Mouse (Mus musculus): ENCODE results near the gene Iqck.

The Iqck gene

DNA sequence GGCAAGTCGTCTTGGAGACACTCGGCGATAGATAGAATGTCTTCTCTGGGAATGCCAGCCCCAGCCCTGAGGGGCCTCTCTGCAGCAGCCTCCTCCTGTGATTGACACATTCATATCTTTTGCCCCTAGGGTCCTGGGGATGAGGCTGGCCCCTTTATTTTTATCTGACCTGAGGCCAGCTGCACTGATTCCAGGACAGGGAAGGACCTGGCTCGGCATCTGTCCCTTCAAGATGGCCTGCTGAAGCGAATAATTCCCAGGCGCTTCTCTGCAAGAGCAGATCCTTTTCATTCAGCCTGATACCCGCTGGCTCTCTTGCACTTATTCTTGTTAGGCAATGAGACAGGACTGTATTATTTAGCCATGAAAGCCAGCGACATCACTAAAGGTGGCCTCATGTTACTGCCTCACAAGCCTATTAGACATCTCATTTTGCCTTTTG, 56.5 kb downstream of the Iqck start:
- WGBS = 74% methylated on average over 8 of the region's 8 CpGs

DNA sequence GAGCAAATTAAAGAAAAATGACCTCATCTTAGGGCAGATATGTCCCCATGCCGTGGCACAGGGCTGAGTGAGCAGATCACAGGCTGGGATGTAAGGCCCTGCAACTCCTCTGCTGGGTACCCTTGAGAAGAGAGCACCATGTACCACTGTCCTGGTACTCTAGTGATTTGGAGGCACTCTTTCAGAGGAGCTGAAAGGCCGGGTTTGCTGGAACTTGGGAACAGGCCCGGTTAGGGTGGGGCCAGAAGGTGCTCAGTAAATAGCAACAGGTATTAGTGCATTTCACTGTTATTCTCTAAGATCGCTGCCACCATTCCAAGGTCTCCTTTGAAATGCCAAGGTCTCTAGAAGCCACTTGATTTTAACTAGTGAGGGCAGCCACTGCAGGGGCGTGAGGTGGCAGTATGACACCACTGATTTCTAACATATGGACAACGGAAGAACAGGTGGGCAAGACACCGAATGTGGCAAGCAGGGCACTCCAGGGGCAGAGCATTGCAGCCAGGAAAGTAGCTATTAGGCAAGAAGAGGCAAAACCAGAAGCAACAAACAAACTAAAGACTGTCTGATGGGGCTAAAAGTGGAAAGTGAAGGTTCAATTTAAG, 59.1 kb downstream of the Iqck start:
- 89% methylated on average over 7 of the region's 7 CpGs for WGBS

DNA sequence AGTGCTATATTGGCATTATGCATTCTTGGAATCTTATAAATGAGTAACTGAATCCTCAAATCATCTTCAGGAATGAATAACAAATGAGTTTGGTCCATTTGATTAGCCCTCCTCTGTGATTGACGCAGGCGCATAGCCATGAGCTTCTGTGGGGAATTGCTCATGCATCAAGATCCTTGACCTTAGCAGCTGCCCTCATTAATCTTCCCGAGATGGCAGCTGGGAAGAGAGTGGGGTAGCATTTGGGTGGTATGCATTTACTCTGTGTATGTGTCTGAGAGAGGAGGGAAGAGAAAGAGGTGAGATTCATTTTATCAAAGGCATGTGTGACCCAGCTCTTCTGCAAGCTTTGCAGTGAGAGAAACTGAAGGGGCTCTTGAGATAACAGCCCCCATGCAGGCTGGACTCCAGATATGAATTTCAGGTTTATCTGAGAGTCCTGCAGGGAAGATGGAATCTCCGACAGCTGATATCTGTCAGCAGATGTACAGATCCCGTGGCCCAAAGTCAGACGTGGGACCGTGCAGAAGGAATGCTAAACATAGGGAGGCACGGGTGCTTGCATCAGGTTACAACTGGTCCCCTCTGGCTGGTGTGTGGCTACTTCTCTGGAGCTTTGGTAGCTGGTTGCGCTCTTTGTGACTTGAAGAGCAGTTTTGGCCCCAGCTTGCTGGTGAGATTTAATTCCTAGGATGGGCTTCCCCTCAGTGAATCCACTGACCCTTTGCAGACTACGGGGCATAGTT, 63.9 kb downstream of the Iqck start:
- 90% methylated on average over 10 of the region's 10 CpGs for WGBS

DNA sequence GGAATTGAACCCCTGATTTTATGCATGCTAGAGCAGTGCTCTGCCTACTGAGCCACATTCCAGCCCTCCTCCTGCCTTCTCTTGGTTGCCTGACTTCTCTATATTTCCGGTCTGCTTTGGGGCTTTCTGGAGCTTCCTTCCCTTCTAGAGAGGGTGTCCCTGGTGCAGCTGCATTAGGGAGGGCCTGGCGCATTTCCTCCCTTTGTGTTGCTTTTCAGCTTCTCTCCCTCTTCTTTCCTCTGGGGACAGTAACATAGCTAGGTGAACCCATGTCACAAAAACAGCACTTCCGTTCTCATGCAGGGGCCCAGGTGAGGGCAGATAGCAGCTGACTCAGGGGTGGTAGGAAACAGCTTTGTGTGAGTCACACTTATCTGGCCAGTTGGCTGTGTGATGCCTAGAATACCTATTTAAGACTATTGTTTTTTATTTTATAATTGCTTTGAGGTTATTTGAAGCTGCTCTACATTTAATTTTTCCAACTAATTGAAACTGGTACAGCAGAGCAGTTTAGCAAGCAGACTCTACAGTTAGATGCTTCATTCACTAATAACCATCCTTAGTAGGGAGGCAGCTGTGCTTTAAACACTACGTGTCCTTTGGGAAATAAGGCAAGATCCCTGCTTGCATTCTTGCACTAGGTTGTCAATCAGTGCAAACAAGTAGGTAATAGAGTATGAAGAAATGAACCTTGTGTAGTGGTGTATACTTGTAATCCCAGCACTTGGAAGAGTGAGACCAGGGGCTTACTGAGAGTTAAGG, 67.1 kb downstream of the Iqck start:
- WGBS = 72% methylated on average over 4 of the region's 4 CpGs

DNA sequence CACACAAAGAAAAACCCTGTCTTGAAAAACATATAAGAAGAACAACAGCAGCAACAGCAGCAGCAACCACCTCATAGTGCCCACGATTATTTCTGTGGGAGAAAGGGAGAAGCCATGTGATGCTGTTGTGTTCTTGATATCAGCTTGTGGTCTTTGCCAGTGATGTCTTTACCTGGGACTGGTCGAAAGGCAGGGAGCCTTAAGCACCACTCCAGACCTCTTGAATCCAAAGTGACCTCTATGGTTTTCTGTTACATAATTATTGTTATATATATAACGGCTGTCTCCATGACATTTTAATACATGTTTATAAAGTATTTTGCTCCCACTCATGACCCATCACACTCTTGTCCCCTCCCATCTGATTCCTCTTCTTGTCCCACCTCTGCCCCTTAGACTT, 70.0 kb downstream of the Iqck start:
- WGBS = 84% methylated on average over 3 of the region's 3 CpGs

DNA sequence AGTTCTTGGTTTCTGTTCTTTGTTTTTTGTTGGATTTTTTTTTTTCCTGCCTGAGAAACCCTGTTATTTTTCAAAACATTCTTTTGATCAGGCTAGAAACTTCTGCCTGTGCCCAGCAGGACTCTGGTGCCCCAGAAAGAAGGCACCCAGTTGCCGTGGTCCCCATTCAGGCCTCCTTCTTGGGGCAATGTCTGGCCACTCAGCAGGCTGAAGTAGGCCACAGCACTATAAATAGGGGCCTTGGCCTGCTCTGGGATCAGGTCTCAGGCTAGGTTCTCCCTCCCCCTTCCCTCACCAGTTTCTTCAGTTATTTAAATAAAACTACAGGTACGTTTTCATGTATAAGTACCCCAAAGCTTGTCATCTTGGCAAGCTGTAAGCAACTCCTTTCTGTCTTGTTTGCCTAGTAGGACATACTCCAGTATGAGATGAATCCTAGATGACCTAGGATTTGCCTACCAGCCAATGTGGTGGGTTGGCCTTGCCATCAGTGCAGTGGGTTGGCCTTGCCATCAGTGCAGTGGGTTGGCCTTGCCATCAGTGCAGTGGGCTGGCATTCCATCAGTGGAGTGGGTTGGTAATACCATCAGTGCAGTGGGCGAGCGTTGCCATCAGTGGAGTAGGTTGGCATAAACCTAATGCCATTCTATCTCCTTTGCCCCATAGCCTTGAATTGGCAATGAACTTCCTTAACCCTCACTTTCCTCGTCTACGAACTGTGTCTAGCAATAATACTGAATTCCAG, 71.1 kb downstream of the Iqck start:
- WGBS = 83% methylated on average over 6 of the region's 6 CpGs

DNA sequence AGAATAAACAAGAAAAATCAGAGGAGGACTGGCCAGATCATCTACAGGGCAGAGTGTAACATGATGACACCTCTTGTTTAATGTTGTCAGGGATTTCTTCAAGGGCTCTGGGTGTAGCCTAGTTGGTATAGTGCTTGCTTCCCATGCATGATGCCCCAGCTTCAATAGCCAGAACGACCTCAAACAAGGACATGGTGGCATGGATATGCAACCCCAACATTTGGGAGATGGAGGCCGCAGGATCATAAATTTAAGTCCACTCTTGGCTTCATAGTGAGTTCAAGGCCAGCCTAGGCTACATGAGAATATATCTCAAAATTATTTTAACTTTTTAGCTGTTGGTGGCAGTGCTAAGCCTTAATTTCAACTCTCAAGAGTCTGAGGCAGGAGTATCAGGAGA, 71.7 kb downstream of the Iqck start:
- 93% methylated on average over 2 of the region's 2 CpGs for WGBS

DNA sequence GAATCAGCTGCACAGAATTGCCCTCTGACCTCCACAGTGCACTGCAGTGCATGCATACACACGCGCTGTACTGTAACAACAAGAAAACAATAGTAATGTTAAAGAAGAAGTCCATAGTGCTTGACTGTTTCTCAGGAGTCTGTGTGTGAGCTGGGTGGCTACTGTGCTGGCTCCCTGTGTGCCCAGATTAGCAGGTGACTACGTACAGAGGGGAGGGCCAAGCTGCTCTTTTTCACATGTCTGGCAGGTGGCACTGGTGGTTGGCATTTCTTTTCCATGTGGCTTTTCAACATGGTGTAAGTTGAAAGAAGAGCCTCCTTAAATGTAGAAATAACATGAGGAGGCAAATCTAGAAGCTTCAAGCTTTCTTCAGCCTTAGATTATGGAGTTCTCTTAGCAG, 72.8 kb downstream of the Iqck start:
- WGBS = 85% methylated on average over 3 of the region's 3 CpGs

DNA sequence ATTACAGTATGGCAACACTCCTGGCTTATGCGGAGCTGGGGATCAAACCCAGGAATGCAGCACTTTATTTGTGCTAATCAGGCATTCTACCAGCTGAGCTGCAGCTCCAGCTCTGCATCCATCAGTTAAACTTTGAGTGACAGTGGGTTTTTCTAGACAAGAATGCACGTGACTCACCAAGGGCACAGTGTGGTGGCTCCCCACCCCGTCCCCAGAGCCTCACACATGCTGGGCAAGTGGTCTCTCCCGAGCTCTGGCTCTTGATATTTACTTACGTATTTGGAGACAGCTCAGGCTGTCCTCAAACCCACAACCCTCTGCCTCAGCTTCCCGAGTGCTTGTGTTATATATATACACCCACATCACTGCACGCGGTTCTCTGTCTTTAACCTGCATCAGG, 73.4 kb downstream of the Iqck start:
- WGBS = 81% methylated on average over 8 of the region's 8 CpGs

DNA sequence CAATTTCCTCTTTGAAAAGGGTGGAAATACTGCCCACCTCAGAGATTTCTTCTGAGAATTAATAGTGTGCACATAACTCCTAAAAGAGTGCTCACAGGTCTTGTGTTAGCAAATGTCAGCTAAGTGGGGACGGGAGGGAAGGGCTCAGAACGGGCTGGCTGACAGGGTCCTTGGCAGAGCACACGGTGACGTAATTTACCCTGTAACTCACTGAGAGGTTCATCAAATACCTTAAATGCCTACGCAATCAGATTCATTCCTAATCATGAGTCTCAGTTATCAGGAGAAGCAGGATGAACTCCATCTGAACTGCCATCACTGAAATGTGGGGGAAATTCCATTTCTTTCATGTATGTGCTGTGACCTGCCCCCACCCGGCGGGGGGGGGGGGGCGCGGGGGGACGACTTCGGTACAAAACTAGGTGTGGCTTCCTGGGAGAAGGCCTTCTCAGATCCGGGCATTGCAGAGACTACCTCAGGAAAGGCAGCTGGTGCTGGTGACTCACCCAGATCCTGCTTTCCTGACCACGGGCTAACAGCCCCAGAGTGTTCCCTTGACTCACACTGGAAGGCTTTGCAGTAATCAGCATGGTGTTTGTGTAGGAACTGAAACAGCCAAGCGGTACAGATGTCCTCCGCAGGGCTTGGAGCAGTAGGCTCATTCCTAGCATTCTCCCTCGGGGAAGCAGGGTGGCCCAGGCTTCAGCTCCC, 74.2 kb downstream of the Iqck start:
- 33% methylated on average over 16 of the region's 16 CpGs for WGBS

DNA sequence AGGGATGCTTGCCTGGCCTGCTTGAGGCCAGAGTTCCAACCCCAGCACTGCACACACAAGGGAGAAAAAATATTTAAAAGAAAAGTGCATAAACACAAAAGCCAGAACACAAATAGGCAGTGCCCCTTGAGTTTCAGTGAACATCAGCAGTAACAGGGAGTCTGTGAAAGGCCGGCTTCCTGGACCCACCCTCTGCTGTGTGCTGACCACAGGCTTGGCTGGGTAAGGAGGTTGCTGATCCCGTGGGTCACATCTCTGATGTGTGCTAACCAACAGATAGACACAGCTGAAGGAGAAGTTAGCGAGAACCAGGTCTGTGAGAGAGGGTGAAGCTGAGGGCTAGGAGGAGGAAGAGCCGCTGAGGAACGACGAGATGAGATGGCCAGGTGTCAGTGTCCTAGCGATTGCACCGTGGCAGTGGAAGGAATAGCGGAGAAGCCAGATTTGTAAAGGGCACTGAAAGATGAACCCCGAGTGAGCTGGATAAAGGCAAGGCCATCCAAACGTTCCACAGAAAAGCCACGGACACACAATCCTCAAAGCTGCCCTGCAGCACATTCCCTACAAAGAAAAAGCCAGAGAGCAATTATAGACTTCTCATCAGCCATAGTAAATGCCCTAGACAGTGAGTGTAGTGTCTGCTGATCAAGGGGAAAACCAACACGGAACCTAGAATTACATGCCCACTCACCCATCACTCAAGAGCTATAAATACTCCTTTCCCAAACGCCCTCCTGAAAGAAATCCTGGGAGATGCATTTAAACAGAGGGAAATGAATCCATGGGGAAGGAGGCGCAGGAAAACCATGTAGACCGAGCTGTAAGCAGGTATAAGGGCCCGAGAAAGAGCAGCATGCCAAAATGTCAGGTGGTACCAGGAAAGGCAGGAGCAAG, 76.2 kb downstream of the Iqck start:
- 76% methylated on average over 17 of the region's 17 CpGs for WGBS

DNA sequence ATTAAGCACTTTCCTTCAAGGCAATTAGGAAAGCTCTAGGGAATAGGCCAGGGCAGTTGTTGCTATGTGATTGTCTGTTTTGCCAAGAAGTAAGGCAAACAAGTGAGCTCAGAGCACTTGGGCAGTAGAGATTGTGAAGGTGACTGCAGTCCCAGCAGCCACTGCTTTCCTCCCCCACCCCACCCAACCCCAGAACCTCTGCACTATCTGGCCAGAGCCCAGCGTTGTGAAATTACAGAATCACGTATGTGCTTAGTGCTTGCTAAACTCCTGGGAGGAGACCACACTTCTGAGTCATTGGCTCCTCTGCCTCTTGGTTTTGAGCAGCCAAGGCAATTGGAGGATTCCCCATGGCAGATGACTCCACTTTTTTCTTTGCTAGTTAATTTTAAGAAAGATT, 79.8 kb downstream of the Iqck start:
- WGBS = 55% methylated on average over 2 of the region's 2 CpGs

DNA sequence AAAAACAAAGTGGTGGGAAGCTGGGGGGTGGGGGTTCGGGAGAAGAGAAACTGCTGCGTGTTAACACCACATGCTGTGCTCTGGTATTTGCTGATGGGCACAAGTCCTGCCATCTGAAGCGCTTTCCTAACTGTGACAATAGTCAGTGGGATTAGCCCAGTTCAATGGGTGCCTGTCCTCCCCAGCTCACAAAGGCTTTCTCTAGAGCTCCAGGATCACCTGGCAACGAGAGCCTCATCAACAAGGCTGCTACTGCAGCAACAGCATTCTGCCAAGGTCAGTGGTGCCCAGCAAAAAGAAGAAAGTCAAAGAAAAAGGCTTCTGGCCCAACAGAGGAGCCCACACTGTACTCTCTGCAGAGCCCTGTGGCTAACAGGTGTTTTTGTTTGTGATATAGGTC, 81.3 kb downstream of the Iqck start:
- WGBS = 41% methylated on average over 4 of the region's 4 CpGs

DNA sequence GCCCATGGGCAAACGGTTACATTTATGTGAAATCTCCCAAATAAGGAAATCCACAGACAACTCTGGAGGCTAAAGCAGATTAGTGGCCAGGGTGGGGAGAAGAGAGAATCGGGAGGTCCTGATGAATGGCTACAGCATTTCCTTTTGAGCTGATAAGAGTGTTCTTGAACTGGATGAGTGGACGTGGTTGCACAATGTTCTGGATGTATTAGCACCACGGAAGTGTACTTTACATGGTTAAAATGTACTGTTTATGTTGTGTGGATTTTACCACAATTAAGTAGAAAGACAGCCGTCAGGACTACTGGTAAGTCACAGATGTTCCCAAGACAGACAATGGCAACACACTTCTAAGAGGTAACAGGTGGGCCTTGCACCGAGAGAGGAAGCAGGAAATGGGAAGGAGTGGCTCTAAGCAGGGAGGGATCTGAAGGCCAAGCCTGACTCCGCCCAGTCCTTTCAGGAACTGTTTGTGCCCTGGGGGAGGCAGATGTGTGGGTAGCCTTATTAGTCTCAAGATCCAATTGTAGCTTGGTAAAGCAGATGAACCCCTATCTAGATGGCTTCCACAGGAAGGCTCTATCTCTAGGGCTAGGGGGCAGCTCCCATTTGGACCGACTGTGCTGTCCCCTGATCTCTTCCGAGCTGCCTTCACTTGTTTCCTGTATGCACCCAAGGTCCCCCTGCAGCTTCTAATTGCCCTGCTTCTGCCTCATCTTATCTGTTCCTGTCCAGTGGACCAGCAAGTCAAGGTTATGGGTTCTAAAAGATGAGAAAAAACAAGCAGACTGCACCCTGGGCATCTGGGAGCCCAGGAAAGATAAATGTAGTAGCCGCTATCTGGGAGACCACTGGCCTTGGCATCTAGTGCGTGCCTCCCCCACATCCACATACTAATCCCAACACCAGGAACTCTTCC, 82.2 kb downstream of the Iqck start:
- 84% methylated on average over 11 of the region's 11 CpGs for WGBS

DNA sequence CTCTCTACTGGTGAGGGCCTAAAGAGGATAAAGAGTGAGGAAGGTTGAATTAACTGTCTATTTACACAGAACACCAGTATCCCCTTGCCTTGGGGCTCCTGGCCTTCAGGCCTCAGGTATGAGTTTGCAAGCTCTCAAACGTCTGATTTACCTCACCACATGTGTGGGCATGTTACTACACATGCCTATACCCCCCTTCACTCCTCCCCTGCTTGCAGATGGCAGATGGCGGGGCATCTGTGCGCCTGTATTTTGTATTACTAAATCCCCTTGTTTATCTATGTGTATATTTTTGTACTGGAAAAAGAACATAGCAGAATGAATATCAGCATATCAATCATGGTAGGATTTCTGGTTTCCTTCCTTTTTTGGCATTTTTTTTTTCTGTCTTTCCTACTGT, 86.7 kb downstream of the Iqck start:
- 74% methylated on average over 3 of the region's 3 CpGs for WGBS

DNA sequence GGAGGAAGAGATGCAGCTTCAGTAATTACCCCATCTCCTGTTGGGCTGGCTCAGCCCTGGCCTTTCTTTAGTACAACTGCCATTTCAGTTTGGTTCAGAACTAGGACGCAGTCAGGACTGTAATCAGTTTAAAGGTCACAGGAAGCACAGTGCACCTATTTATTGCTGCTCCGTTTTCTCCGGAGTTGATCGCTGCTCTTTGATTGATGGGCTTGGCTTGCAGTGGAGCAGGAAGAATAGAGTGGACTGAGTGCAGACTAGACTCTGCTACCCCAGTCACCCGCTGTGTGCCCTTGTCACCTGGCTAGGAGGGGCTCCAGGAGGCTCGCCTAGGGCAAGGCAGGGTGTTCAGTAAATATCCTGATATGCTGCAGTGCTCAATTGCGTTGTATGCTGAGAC, 87.6 kb downstream of the Iqck start:
- 70% methylated on average over 7 of the region's 7 CpGs for WGBS

DNA sequence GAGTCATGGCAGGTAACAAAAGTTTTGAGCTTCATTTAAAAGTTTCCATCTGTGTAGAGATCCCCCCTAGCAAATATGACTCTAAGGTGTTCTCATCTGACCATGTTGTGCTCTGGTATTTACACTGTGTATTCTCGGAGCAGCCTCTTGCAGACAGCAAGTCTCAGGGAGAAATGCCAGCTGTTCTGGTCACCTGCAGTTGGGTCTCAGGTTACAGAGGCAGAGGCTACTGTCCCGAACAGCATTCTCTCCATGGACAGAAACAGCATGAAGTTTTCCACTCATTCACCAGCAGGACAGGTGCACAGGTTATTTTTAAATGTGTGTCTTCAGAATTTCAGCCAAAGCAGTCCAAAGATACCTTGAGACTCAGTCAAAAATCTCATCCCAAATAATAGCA, 89.3 kb downstream of the Iqck start:
- WGBS = 70% methylated on average over 2 of the region's 2 CpGs

DNA sequence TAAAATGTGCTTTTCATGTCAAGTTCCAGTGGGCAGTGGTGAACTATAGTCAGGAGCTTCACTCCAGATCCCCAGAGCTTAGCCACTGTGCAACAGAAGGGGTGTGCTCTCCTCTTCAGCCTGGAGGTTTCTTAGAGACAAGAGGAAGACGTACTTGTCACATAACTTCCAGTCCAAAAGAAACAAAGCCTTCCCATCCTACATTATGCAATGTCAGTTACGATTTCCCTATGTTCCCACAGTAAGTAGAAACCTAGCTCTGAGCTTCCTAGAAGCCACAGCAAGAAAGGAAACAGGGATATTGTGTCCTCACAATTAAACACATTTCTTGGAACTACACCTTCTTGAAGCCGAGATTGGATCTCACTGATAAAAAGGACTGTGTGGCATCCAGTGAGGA, 91.7 kb downstream of the Iqck start:
- 82% methylated on average over 3 of the region's 3 CpGs for WGBS

DNA sequence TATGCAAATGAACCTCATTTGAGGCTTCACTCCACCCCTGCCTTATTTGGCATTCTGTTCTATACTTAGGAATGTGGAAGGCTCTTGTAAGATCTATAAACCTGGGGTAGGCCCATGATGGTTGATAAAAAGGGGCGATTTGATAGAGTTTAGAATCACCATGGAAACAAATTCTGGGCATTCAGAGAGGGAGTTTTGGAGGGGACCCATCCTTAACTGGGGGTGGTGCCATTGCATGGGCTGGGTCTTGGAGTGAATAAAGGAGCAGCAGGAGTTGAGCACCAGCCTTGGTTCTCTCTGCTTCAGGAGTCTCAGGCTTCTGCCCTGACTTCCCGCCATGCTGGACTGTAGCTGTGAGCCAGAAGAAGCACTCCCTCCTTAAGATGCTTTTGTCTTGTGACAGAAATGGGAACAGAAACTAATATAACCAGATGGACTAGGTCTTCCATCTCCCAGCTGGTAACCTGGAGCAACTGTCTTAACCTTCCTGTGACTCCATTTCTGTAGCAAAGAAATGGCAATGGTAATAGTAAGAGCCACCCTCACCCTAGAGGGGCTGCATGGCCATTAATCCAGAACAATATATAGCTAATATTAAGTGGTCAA, 93.2 kb downstream of the Iqck start:
- WGBS = 63% methylated on average over 2 of the region's 2 CpGs
